Mouse (Mus musculus) heart, adult 8-10 months (tissue): ENCODE data around the gene Gm20388. TPM values are rescaled to one million over a fixed set of nuclear protein-coding genes. Genes with fewer than 3 reads are reported as not detected.
A peak's percentile ranks its signal among the peaks of the same experiment; 100 is the strongest.
"Not testable (repeated sequence)": the region's sequence is repeated elsewhere in the genome, so short reads cannot be mapped to it uniquely, and the experiment has no call there.

Experiments
- DNase-seq: peaks from one replicate; pipeline ENCODE4 v3.0.0; 2022; ENCODE audit warnings: low spot score
- total RNA-seq, 4 experiments: library from RNA; stranded (reverse); gene quantifications; 2 replicates each; pipeline ENCODE4 v1.2.4; 2022

Gm20388 gene
- total RNA-seq, 4 experiments from 2014 or later: 4.2 to 6.7 TPM; not detected in 2

- no peak for DNase-seq
These were observed 4068.3 kb downstream of the Gm20388 start for GRCm38 (mm10) chr8:123978926-123979325.

- DNase-seq: no peak
These were observed 4069.6 kb downstream of the Gm20388 start for GRCm38 (mm10) chr8:123980239-123980638.

- no peak for DNase-seq
These were observed 4071.0 kb downstream of the Gm20388 start for GRCm38 (mm10) chr8:123981674-123982073.

- peak; percentile 11 for DNase-seq
These were observed 4071.7 kb downstream of the Gm20388 start for GRCm38 (mm10) chr8:123982291-123982793.

DNA sequence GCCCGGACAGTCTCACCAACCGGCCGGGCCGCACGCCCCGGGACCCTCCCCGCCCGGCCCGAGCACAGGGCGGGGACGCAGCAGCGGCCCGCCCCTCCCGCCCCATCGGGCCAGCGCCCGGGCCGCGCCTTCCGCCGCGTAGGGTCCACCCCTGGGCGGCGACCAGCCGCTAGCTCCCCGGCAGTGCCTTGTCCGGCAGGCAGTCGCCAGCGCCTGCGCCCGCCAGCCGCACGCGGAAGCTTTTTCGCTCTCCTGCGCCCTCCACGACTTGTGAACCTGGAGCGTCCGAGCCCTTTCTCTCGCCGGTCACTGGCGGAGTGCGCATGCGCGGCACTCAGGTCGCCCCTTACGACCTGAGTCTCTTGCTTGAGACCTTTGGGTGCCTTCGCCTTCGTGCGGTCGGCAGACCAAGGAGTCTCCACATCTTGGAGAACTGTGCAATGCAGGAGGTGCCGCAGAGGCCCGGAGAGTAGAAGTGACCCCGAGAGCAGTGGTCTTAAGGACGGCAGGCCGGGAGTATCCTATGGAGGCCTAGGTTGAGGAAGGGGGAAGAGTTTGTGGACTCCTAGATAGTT, 4072.3 kb downstream of the Gm20388 start, which contains the start of gene Abcb10:
TSS of gene Abcb10 (minus strand) at position 297 of the 575 bp plus-strand sequence.
- DNase-seq: peak; percentile 90

- DNase-seq: no peak
These were observed 4078.0 kb downstream of the Gm20388 start for GRCm38 (mm10) chr8:123988605-123989038.

GRCm38 (mm10) chr8:123989128-123989527, 4078.5 kb downstream of the Gm20388 start:
- DNase-seq: no peak

DNA sequence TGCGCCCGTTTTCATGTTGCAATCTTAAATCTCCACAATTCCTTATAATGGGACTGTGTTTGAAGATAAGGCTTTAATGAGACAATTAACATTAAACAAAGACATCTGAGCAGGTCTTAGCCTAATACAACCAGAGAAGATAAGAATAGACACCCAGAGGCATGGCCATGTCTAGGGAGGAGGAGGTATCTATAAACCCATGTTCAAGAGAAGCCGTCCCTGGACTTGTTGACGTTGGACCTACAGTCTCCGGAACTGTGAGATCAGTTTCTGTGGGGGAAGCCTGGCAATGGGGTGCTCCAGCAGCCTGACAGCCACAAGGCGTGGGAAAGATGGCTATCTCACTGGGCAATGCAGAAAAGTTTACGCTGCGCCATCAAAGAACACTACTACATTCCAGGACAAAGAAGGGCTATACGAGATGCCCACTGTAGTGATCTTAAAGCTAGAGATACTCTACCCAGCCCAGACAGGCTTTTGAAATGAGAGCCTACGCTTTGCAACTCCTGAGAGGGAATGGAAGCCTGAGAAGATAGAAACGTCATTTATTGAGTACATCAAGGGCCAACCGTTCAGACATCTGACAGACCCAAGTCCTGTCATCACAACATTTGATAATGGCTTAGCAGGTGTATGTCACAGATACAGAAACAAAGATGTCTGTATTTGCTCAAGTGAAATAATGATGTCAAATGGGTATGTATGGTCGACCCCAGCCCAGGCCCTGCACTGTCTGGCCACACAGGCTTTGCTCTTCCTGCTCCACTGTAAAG, 4079.8 kb downstream of the Gm20388 start:
- no peak for DNase-seq

DNA sequence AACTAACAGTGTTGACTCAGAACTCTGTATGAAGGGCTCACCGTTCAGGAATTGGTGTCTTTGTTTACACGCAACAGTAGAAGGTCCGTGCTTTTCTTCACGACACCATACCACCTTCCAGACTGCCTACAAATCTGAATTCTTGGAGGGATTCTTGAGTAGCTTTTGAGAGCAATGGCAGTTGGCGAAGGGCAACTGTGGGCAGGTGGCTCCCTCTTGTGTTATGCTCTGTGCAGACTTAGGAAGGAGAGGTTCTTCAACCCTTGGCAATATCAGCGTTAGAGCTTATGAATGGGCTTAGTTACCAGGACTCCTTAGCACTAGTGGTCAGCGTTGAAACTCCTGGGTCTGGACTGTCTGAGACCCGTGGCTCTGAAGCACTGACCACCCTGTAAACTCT, 4081.9 kb downstream of the Gm20388 start:
- DNase-seq: no peak

DNA sequence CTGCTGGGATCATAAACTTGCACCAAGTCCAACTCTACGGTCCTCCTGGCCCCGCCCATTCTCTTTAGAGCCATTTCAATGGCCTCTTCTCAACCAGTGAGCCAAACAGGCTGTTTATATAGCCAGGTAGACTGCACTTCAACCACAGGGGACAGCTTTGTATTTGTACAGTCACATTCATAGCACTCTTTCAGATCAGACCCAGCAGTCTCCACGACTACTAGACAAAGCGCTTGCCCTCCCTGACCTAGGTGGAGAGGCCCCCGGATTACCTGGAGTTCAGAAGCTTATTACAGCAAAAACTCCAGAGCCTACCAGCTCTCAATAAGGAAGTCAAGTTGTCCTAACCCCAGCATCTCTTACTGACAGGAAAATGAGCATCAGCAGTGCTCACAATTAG, 4083.0 kb downstream of the Gm20388 start:
- DNase-seq: no peak

- DNase-seq: no peak
These were observed 4083.4 kb downstream of the Gm20388 start for GRCm38 (mm10) chr8:123993997-123994396.

DNA sequence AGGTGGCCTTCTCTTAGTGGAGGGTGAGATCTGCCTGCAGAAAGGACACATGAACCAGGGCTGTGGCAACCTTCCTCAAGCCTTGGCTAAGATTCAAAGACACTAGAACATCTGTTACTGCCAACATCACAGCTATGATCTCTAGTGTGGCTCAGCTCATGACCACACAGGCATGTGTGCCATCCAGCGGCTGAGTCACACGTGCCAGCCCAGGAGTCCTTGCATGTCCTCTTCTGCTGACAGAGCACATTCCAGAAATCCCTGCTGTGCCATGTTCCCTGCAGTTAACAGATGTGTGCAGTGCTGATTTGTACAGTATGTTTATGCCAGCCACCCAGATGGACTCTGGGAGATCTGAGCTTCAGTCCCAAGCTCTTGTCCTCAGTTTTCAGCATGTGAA, 4088.9 kb downstream of the Gm20388 start:
- DNase-seq: no peak

DNA sequence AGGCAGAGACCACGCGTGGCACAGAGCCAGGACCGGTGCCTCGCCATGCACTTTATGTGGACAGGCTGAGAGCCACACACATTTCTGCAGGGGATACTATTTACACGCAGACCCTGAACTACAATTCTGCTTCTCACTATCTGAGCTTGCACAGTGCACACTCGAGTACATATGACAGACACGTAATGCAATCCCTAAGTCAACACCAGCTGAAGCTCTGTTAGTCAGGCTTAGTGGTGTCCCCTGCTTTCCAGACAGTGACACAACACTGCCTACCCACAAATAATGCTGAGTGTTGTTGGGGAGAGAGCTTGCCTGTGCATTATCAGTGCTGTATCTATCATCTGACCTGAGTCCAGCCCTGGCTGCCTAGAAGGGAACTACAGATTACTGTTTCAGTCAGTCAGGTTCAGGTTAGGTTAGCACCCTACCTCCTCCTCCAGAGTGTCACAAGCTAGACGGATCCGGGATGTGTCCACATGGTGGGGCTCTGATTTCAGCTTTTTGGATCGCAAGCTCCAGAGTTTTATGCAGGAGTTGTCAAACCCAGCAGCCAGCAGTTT, 4092.0 kb downstream of the Gm20388 start:
- DNase-seq: no peak

DNA sequence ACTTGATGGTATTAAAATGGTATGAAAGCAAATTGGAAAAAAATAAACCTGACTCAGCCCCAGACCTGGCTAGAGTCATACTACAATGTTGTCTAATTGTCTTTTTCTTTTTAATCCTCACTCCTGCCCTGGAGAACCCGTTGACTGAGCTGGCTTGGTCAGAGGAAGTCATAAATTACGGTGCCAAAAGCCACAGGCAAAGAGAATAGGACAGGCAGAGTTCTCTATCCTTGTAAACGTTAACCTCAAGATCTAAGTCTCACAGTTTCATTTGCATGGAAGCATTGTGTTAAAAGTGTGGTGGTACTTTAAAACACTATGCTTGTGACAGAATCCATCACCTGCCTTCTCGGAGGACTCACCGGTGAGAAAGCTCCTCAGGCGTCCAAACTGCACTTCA, 4097.2 kb downstream of the Gm20388 start:
- DNase-seq: no peak

GRCm38 (mm10) chr8:124011580-124011979, 4100.9 kb downstream of the Gm20388 start:
- no peak for DNase-seq

- DNase-seq: no peak
These were observed 4101.4 kb downstream of the Gm20388 start for GRCm38 (mm10) chr8:124011989-124012586.

GRCm38 (mm10) chr8:124014299-124014698, 4103.7 kb downstream of the Gm20388 start:
- DNase-seq: not testable (repeated sequence)

GRCm38 (mm10) chr8:124014751-124015150, 4104.1 kb downstream of the Gm20388 start:
- DNase-seq: no peak

DNA sequence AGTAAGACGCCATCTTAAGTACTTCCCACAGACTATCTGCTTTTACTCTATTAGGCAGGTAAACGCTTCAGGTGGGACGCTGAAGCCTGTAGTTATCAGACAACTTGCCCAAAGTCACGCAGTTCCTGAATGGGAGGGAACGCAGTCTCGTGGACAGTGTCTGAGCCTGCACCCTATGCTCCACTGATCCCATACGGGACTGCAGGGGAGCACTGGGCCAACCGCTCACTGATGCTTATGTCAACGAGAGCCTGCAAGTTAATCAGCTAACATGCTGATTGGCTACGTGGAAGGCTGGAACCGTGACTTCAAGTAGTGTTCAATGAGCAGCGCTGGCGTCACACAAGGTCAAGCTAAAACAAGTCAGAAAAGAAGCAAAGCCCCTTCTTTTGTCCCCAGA, 4109.1 kb downstream of the Gm20388 start:
- no peak for DNase-seq

GRCm38 (mm10) chr8:124020439-124021236, 4110.0 kb downstream of the Gm20388 start:
- peak; percentile 31 for DNase-seq
